Mouse (Mus musculus): ENCODE data around the gene Lhb. TPM values are rescaled to one million over a fixed set of nuclear protein-coding genes. Genes with fewer than 3 reads are reported as not detected.
A peak's percentile ranks its signal among the peaks of the same experiment; 100 is the strongest.

Lhb gene
- total RNA-seq, 2 experiments from 2014 or later = 0.50 TPM; not detected in 1

DNA sequence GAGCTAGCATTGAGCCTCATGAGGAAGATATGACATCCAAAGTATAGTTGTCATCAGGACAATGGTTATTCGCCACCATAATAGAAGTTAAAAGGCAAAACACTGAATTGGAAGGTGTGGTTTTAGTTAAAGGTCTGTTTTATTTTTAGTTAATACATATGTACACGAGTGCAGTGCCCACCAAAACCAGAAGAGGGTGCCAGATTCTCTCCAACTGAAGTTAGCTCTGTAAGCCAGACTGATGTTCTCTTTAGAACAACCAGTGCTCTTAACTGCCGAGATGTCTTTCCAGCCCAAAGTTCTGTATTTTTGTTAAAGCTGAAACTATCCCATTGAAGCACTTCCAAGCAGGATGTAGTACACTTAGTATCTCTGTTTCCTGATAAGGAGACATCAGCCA lies 50.2 kb downstream of the Lhb start:
- peak in 1 of 2 experiments; percentile 89 for DNase-seq (ENCODE audit: low spot score in 2 of 2)

Small RNAs within 50 kb of the gene (microRNA-seq; reads per million reads assigned to microRNA genes)
- 0 reads per million in 2 experiments for gene Gm22133

Other genes with a start within 250 kb of the Lhb start
- under 1 TPM in 1 of 2 experiments, not detected in 1; 0.18 TPM for gene Gfy, start 241.3 kb upstream of the Lhb start, total RNA-seq (2021)
- gene Pth2, start 239.8 kb upstream of the Lhb start, total RNA-seq (2021) = not detected
- 1 to 10 TPM; 2.2 to 3.4 TPM for gene Ccdc155, start 215.9 kb upstream of the Lhb start, total RNA-seq (2021)
- 1 to 10 TPM; 1.9 to 3.1 TPM for gene Dkkl1, start 208.7 kb upstream of the Lhb start, total RNA-seq (2021)
- 1 to 10 TPM; 3.2 to 4.2 TPM for gene Tead2, start 205.1 kb upstream of the Lhb start, total RNA-seq (2021)
- 1 to 10 TPM; 4.5 to 4.8 TPM for gene Cd37, start 181.7 kb upstream of the Lhb start, total RNA-seq (2021)
- 1 to 10 TPM; 1.3 to 2.6 TPM for gene Slc6a16, start 179.7 kb upstream of the Lhb start, total RNA-seq (2021)
- gene Slc6a21, start 143.3 kb upstream of the Lhb start, total RNA-seq (2021) = not detected
- gene Trpm4, start 87.0 kb upstream of the Lhb start, total RNA-seq (2021) = 10 to 100 TPM in 1 of 2 experiments, 1 to 10 TPM in 1; 9.7 to 16.2 TPM
- under 1 TPM; 0.17 to 0.18 TPM for gene Hrc, start 85.5 kb upstream of the Lhb start, total RNA-seq (2021)
- 100 to 1,000 TPM; 132 to 139 TPM for gene Ppfia3, start 53.8 kb upstream of the Lhb start, total RNA-seq (2021)
- gene Lin7b, start 50.2 kb upstream of the Lhb start, total RNA-seq (2021) = 100 to 1,000 TPM; 134 to 144 TPM
- 100 to 1,000 TPM; 364 to 405 TPM for gene Snrnp70, start 25.1 kb upstream of the Lhb start, total RNA-seq (2021)
- gene Kcna7, start 15.2 kb upstream of the Lhb start, total RNA-seq (2021) = not detected
- gene Ntf5, start 7.1 kb upstream of the Lhb start, total RNA-seq (2021) = not detected
- 10 to 100 TPM; 13.5 to 15.4 TPM for gene Gys1, start 14.0 kb downstream of the Lhb start, total RNA-seq (2021)
- gene Ruvbl2, start 17.3 kb downstream of the Lhb start, total RNA-seq (2021) = 10 to 100 TPM; 34.6 to 37.7 TPM
- gene Ftl1, start 39.1 kb downstream of the Lhb start, total RNA-seq (2021) = 100 to 1,000 TPM; 230 to 234 TPM
- gene Bax, start 46.1 kb downstream of the Lhb start, total RNA-seq (2021) = 10 to 100 TPM; 68.5 to 68.9 TPM
- under 1 TPM in 1 of 2 experiments, not detected in 1; 0.20 TPM for gene Tulp2, start 61.1 kb downstream of the Lhb start, total RNA-seq (2021)
- 1 to 10 TPM in 1 of 2 experiments, under 1 TPM in 1; 0.91 to 1.2 TPM for gene Gm45808, start 66.0 kb downstream of the Lhb start, total RNA-seq (2021)
- gene Dhdh, start 68.0 kb downstream of the Lhb start, total RNA-seq (2021) = 1 to 10 TPM; 5.3 to 5.7 TPM
- 100 to 1,000 TPM; 109 to 110 TPM for gene Nucb1, start 89.6 kb downstream of the Lhb start, total RNA-seq (2021)
- gene Ppp1r15a, start 105.4 kb downstream of the Lhb start, total RNA-seq (2021) = 10 to 100 TPM; 22.1 to 23.3 TPM
- gene Plekha4, start 105.5 kb downstream of the Lhb start, total RNA-seq (2021) = under 1 TPM; 0.64 to 0.71 TPM
- not detected for gene Hsd17b14, start 134.1 kb downstream of the Lhb start, total RNA-seq (2021)
- gene Bcat2, start 149.3 kb downstream of the Lhb start, total RNA-seq (2021) = 10 to 100 TPM; 23.3 to 26.0 TPM
- gene Fgf21, start 194.7 kb downstream of the Lhb start, total RNA-seq (2021) = not detected
- under 1 TPM in 1 of 2 experiments, not detected in 1; 0.18 TPM for gene Fut1, start 196.5 kb downstream of the Lhb start, total RNA-seq (2021)
- not detected for gene Izumo1, start 201.0 kb downstream of the Lhb start, total RNA-seq (2021)
- 1 to 10 TPM; 6.0 to 6.3 TPM for gene Rasip1, start 206.7 kb downstream of the Lhb start, total RNA-seq (2021)
- gene Mamstr, start 219.2 kb downstream of the Lhb start, total RNA-seq (2021) = 1 to 10 TPM; 1.1 to 2.3 TPM
- gene Fut2, start 245.6 kb downstream of the Lhb start, total RNA-seq (2021) = under 1 TPM in 1 of 2 experiments, not detected in 1; 0.12 TPM